Mouse (Mus musculus) C2C12 (cell line): ENCODE data around the gene Rere.

ENCODE experiments used
- CTCF ChIP-seq: IDR thresholded peaks from one replicate; pipeline ENCODE4 v1.5.1; 2011; ENCODE audit not compliant: control insufficient read depth, insufficient read depth, insufficient read length
- FOSL1 ChIP-seq: IDR thresholded peaks from one replicate; pipeline ENCODE4 v1.8.0; 2011; ENCODE audit warnings: mild to moderate bottlenecking, low read length; ENCODE audit not compliant: poor library complexity, insufficient read depth, severe bottlenecking
- MAX ChIP-seq: IDR thresholded peaks from one replicate; pipeline ENCODE4 v1.6.1; 2011; ENCODE audit warnings: mild to moderate bottlenecking, control low read depth
- MYOD1 ChIP-seq: IDR thresholded peaks from one replicate; pipeline ENCODE4 v1.6.1; 2011; ENCODE audit warnings: low read depth; ENCODE audit not compliant: control insufficient read depth, insufficient read length
- MYOG ChIP-seq: IDR thresholded peaks from one replicate; pipeline ENCODE4 v1.6.1; 2011; ENCODE audit not compliant: control insufficient read depth, insufficient read length; ENCODE audit errors: extremely low read depth

GRCm38 (mm10) chr4:150569834-150570571, 288.6 kb downstream of the Rere start:
- TF ChIP-seq CTCF (no peak), FOSL1 (no peak), MYOG (no peak), MAX (no peak), MYOD1 (peak; percentile 8)
